Mouse (Mus musculus) small intestine, adult 2 months (tissue): ENCODE measurements at regions not wholly inside any gene's neighbourhood (a gene's known extent, or its start where the extent isn't known, plus 50 kb on each side); places are given as distances from the start of the nearest gene placed in this dataset.

Experiments used
- CTCF ChIP-seq: fragments of 200-500 bp; IDR thresholded peaks from 2 replicates; pipeline ENCODE4 v1.5.1; 2012; ENCODE audit warnings: low read depth, mild to moderate bottlenecking, control low read depth, inconsistent platforms, low read length, moderate library complexity, mixed read lengths; ENCODE audit not compliant: insufficient replicate concordance, insufficient read length; ENCODE audit errors: extremely low read depth
- POLR2A ChIP-seq: fragments of 200-500 bp; IDR thresholded peaks from 2 replicates; pipeline ENCODE4 v1.6.1; 2012; ENCODE audit warnings: low read depth, mild to moderate bottlenecking, control low read depth, inconsistent platforms, low read length, moderate library complexity

DNA sequence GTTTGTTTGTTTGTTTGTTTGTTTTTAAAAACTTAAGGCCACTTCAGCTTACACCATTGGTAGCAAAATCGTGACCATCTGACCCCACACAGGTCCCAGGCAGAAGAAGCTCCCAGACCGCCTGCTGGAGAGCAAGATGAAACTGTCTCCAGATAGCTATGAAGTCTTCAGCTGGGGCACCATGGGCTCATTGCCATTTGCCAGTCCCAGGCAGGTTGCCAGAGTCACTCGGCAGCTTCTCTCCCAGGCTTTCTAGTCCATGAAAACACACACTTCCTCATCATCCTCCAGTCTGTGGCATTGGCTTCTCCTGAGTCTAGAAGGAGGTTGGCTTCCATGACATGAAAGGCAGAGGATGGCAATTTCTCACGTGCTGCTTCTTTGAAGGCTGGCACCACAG is 293.5 kb upstream of the N4bp1 start:
- TF ChIP-seq CTCF (no peak), POLR2A (no peak)
